Mouse (Mus musculus): Measurements from ENCODE around the gene Sec31a. TPM values are rescaled to one million over a fixed set of nuclear protein-coding genes. Genes with fewer than 3 reads are reported as not detected.

Sec31a gene
- total and polyA plus RNA-seq, 3 experiments = 61.2 to 165 TPM; not detected in 1

DNA sequence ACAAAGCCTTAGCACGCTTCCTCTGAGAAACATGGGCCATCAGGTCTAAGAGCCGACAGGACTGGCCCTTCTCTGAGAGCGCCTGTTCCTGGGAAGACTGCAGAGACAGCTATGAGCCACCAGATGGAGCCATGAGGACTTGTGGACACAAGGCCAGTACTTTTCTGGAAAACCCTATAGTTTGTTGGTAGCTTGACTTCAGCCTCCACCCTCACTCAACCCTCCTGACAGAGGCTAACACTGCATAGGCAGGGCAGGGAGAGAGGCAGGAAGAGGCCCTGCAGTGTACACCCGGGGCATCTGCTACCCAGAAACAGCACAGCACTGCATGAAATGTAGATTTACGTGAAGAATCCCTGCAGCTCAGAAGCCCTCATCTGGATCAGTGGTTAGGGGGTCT lies 42.1 kb downstream of the Sec31a start:
- Histone ChIP-seq H3K79me2 (ENCODE audit: control insufficient read depth, insufficient read depth, low read length, poor library complexity) (no peaks in the 10 kb centered on the region), H3K9me3 (replicated peaks; ENCODE audit: insufficient read depth, low read length) (no peaks in the 10 kb centered on the region), H3K36me3 (ENCODE audit: control insufficient read depth in 1 of 2, insufficient read depth in 2 of 2, low read length in 2 of 2) (peaks cover 0 to 4% of the 10 kb centered on the region in 2 experiments; a peak in 2 of 4 replicates), H3K27me3 (ENCODE audit: control insufficient read depth in 1 of 2, insufficient read depth in 2 of 2, low read length in 2 of 2) (no peaks in the 10 kb centered on the region), H3K9ac (ENCODE audit: control insufficient read depth, low read depth, low read length, poor library complexity, severe bottlenecking) (no peak overlapping the region), H3K4me1 (ENCODE audit: control insufficient read depth in 1 of 2, insufficient read depth in 2 of 2, low read length in 2 of 2) (no peaks in the 10 kb centered on the region), H3K27ac (ENCODE audit: control insufficient read depth, low read depth, low read length) (no peak overlapping the region), H3K4me3 (ENCODE audit: control insufficient read depth in 1 of 2, insufficient read depth in 1 of 2, low read depth in 2 of 2, low read length in 2 of 2) (no peak overlapping the region)
- DNase-seq (ENCODE audit: low read depth, low spot score) = peak; percentile 70
- TF ChIP-seq ETS1 (IDR thresholded peaks at IDR 0.05; ENCODE audit: low read depth, low read length) = no peak
- TF ChIP-seq CTCF (IDR thresholded peaks at IDR 0.05 in 2 of 3, conservative IDR thresholded peaks at IDR 0.05 in 1 of 3; ENCODE audit: control insufficient read depth in 1 of 3, insufficient read depth in 1 of 3, low read depth in 2 of 3, low read length in 3 of 3, poor library complexity in 1 of 3, severe bottlenecking in 1 of 3) = peak; percentile 55 to 73 (median 71)
- peak; percentile 46; the same call in 1 of the 2 replicates for TF ChIP-seq ZC3H11A (IDR thresholded peaks at IDR 0.05; ENCODE audit: low read depth, low read length)
- peak; percentile 75 for TF ChIP-seq SMC3 (IDR thresholded peaks at IDR 0.05; ENCODE audit: low read depth, low read length)
- TF ChIP-seq TAL1 (IDR thresholded peaks at IDR 0.05; ENCODE audit: low read length) = no peak
- no peak for TF ChIP-seq JUND (IDR thresholded peaks at IDR 0.05; ENCODE audit: low read depth, low read length)
- TF ChIP-seq RAD21 (IDR thresholded peaks at IDR 0.05; ENCODE audit: low read depth, low read length) = peak; percentile 56
- no peak for TF ChIP-seq NRF1 (IDR thresholded peaks at IDR 0.05; ENCODE audit: insufficient read depth, low read depth, low read length, poor library complexity, severe bottlenecking)
- TF ChIP-seq MEF2A (IDR thresholded peaks at IDR 0.05; ENCODE audit: extremely low read depth, insufficient replicate concordance, low read depth, low read length, poor library complexity, severe bottlenecking) = no peak
- no peak for TF ChIP-seq TBP (IDR thresholded peaks at IDR 0.05; ENCODE audit: low read depth, low read length)

DNA sequence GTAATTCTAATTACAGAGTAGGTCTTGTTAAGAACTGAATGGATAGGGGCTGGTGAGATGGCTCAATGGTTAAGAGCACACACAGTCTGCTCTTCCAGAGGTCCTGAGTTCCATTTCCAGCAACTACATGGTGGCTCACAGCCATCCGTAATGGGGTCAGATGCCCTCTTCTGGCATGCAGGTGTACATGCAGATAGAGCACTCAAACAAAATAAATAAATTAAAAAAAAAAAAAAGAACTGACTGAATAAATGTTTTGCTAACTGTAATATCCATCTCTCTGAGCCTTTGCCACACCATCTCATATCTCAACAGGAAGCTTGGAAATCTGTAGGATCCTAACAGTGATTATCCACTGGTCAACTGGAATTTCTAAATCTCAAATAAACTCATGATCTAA lies 45.1 kb downstream of the Sec31a start:
- Histone ChIP-seq H3K9ac (ENCODE audit: control insufficient read depth, low read depth, low read length, poor library complexity, severe bottlenecking) (no peak overlapping the region), H3K79me2 (ENCODE audit: control insufficient read depth, insufficient read depth, low read length, poor library complexity) (no peaks in the 10 kb centered on the region), H3K36me3 (ENCODE audit: control insufficient read depth in 1 of 2, insufficient read depth in 2 of 2, low read length in 2 of 2) (no peaks in the 10 kb centered on the region; a peak in 2 of 4 replicates), H3K27ac (ENCODE audit: control insufficient read depth, low read depth, low read length) (no peak overlapping the region), H3K4me3 (ENCODE audit: control insufficient read depth in 1 of 2, insufficient read depth in 1 of 2, low read depth in 2 of 2, low read length in 2 of 2) (no peak overlapping the region), H3K27me3 (ENCODE audit: control insufficient read depth in 1 of 2, insufficient read depth in 2 of 2, low read length in 2 of 2) (no peaks in the 10 kb centered on the region), H3K4me1 (ENCODE audit: control insufficient read depth in 1 of 2, insufficient read depth in 2 of 2, low read length in 2 of 2) (no peaks in the 10 kb centered on the region), H3K9me3 (replicated peaks; ENCODE audit: insufficient read depth, low read length) (no peaks in the 10 kb centered on the region)
- TF ChIP-seq SMC3 (IDR thresholded peaks at IDR 0.05; ENCODE audit: low read depth, low read length) = peak; percentile 46
- no peak for TF ChIP-seq NRF1 (IDR thresholded peaks at IDR 0.05; ENCODE audit: insufficient read depth, low read depth, low read length, poor library complexity, severe bottlenecking)
- TF ChIP-seq UBTF (IDR thresholded peaks at IDR 0.05; ENCODE audit: borderline replicate concordance, insufficient read depth, low read depth, low read length) = no peak
- TF ChIP-seq ZNF384 (IDR thresholded peaks at IDR 0.05; ENCODE audit: low read depth, low read length) = peak; percentile 86
- TF ChIP-seq RAD21 (IDR thresholded peaks at IDR 0.05; ENCODE audit: low read depth, low read length) = peak; percentile 21
- peak; percentile 29 to 49 (median 42); a peak in 5 of 6 replicates for TF ChIP-seq CTCF (IDR thresholded peaks at IDR 0.05 in 2 of 3, conservative IDR thresholded peaks at IDR 0.05 in 1 of 3; ENCODE audit: control insufficient read depth in 1 of 3, insufficient read depth in 1 of 3, low read depth in 2 of 3, low read length in 3 of 3, poor library complexity in 1 of 3, severe bottlenecking in 1 of 3)
- peak; percentile 50 for DNase-seq (ENCODE audit: low read depth, low spot score)
